Mouse (Mus musculus) ovary, postnatal 14 days (tissue): ENCODE data around the gene Col6a2.
A peak's percentile ranks its signal among the peaks of the same experiment; 100 is the strongest.

ENCODE experiments used
- DNase-seq: peaks from one replicate; pipeline ENCODE4 v3.0.0; 2022; ENCODE audit warnings: low spot score

Gene Col6a2

DNA sequence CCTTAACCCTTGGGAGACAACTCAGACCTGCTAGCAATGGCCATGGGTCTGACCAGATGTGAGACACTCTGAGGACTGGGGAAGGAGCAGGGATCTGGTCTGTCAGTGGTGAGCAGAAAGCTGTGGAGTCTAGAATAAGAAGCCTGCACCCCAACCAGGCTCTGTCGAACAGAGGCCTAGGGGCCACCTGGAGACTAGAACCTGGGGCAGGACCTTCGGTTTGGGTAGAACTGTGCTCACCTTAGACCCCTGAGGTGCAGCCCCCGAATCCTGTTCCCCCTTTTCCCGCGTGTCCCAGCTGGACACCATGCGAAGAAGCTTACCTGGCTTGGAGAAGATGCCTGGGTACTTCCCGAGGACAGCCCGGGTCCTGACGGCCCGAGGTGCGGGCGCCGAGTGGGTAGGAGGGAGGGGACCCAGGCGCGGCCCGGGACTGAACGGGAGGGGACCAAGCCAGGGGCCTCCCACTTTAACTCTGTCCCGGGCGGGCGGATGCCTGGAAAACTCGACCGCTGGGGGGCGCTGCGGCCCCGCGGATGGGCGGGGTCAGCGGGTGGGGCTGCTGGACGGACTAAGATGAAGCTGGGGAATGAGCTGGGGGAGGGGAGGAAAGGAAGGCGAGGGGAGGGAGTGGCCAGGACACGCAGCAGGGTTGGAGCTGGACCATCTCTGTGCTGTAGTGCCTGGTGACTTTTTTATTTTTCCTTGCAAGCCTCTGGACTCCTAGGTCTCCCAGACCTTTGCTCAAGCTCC is at the start of gene Col6a2:
Gene Col6a2 (minus strand): TSS at position 703 of the 753 bp plus-strand sequence.
- DNase-seq, result peak; percentile 99

GRCm38 (mm10) chr10:76671939-76672338 is 48.5 kb upstream of the Col6a2 start:
- no peak for DNase-seq

GRCm38 (mm10) chr10:76668947-76669284 is 45.5 kb upstream of the Col6a2 start:
- peak; percentile 69 for DNase-seq

GRCm38 (mm10) chr10:76668261-76668946 is 45.0 kb upstream of the Col6a2 start:
- DNase-seq, result no peak

GRCm38 (mm10) chr10:76667197-76667805 is 43.9 kb upstream of the Col6a2 start:
- no peak for DNase-seq

- DNase-seq, result no peak
These were observed 42.1 kb upstream of the Col6a2 start for GRCm38 (mm10) chr10:76665551-76665950.

- peak; percentile 64 for DNase-seq
These were observed 41.0 kb upstream of the Col6a2 start for GRCm38 (mm10) chr10:76664156-76665115.

- DNase-seq, result no peak
These were observed 30.2 kb upstream of the Col6a2 start for GRCm38 (mm10) chr10:76653345-76654336.

DNA sequence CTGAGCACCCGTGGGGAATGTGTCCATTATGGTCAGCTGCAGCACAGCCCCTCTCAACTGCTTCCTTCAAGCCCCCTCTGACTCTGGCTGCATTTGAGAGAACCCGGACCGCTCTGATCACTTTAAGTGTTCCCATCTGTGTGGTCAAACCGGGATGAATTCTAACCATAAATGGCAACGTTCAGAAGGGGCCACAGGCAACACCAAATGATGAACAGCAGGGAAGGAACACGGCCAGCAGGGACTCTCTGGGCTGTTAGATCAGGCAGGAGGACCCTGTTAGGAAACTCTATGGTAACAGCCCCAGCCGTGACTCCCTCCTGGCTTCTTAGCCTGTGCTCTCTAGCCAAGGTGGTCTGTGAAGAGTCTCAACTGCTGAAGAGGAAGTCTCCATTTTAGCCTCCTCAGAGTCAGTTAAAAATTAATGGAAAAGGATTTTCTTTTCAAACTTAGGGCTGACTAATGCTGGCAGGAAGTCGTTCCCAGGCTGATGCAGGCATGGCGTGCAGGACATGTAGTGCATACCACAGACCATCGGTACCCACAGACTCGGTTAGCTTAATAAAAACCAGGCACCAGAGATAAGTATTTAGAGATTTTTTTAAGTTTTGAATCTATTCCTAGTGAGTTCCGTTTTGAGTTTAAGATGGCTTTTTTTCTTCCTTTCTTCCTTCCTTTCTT is 27.4 kb upstream of the Col6a2 start:
- DNase-seq, result no peak

DNA sequence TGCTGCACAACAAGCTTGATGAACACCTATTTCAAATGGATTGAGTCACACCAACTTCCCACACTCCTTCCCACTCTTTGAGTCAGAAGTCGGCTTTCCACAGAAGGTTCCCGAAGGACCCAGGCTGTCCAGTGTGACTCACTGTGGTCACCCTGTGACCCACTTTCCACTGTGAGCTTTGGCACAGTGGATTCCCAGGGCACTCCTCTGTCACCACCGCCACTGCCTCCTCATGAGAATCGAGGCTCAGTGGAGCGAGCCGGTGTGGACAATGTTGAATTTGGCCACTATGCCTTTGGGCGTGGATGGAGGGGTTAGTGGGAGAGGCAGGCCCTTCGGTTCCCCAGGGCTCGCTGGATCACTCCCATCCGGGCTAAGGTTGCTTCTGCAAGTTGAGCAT is 25.3 kb upstream of the Col6a2 start:
- no peak for DNase-seq

GRCm38 (mm10) chr10:76647390-76647789 is 24.0 kb upstream of the Col6a2 start:
- no peak for DNase-seq

DNA sequence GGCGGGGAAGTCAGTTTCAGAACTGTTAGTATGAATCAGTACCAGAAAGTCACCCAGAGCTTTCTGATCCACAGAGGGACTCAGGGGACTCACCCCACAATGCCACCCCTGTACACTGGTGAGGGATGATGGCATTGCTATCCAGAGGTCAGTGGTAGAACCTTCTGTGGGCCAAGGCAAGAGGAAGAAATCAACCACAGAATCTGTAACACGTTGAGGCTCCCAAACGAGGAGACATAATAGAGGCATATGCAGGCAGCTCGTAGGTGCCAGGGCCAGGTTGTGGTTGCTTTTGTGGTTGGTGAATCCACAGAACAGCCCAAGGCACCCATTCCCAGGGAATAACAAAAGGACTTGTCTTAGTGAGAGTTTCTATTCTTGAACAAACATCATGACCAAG is 22.3 kb upstream of the Col6a2 start:
- no peak for DNase-seq

DNA sequence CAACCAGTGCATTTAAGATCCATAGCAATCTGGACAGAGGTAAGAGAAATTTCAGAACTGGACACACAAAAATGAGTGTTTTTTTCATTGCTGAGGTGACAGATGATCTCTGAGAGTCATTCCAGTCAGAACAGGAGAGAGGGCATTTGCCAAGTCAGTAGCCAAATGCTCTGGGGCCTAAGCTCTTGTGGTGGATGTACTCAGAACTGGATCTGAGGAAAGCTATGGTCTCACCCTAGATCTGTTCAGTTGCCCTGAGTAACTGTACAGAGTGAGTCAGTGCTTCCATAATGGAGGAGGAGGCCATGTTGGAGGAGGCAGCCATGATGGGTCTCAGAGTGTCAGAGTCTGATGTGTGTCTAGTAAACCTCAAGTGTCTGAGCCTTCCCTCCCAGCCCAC is 21.6 kb upstream of the Col6a2 start:
- no peak for DNase-seq

- no peak for DNase-seq
These were observed 20.6 kb upstream of the Col6a2 start for GRCm38 (mm10) chr10:76643999-76644398.

DNA sequence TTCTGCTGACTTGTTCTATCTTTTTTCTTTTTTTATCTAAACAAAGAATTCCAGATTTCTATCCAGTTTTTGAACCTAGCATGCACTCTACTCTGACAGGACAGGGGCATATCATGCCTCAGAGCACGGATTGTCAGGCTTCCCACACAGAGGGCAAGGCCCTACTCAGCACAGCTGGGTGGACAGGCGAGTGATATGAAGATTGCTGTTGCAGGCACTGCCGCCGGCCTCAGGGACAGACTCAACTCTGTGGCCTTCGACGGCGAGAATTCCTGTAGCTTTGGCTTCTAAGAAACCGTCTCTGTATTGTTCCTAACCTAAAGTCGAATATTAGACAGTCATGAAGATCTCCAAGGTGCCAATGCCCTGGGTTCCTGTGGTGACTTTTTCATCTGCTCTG is 20.0 kb upstream of the Col6a2 start:
- no peak for DNase-seq

- DNase-seq, result no peak
These were observed 19.4 kb upstream of the Col6a2 start for GRCm38 (mm10) chr10:76642628-76643434.

DNA sequence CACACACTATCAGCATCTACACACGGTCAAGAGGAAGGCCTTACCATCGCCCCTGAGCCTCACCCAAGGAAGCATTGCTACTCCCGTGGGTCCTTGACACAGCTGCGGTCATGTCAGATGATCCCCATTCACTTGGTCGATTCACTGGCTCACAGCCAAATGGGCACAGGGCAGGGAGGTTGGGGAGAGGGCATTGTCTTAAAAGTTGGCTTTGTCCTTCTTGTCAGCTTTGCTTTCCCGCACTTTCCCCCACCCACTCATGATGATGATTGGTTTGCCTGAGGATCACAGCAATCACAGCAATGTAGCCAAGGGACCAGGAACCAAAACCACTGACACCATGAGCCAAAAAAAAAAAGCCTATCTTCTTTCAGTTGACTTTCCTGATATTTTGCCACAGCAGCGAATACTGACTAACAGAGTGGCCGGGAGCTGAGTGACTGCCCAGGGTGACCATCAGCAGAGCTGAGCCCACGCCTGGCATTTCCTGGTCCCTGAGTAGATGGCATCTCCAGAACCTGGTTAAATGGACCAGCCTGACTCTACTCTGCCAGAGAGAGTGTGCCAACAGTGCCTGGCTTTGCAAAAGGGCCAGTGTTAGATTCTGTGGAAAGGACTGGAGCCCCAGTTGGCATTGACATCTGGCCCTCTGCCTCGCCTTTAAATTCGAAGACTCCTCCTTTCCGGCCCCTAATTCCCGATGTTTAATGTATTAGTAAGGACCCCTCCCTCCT is 18.6 kb upstream of the Col6a2 start:
- no peak for DNase-seq

- no peak for DNase-seq
These were observed 16.5 kb upstream of the Col6a2 start for GRCm38 (mm10) chr10:76639952-76640351.

- DNase-seq, result no peak
These were observed 13.2 kb upstream of the Col6a2 start for GRCm38 (mm10) chr10:76636601-76637000.
